Mouse (Mus musculus) lung, adult 2 months (tissue): ENCODE results near the gene Gnl2.

Experiments used
- CTCF ChIP-seq: fragments of 200-500 bp; IDR thresholded peaks from 2 replicates; pipeline ENCODE4 v1.5.1; 2011; ENCODE audit warnings: mild to moderate bottlenecking, low read length, control low read depth; ENCODE audit not compliant: insufficient read depth
- POLR2A ChIP-seq: fragments of 200-500 bp; IDR thresholded peaks from 2 replicates; pipeline ENCODE4 v1.6.1; 2011; ENCODE audit warnings: low read depth, mild to moderate bottlenecking, control low read depth, low read length, borderline replicate concordance; ENCODE audit errors: extremely low read depth

DNA sequence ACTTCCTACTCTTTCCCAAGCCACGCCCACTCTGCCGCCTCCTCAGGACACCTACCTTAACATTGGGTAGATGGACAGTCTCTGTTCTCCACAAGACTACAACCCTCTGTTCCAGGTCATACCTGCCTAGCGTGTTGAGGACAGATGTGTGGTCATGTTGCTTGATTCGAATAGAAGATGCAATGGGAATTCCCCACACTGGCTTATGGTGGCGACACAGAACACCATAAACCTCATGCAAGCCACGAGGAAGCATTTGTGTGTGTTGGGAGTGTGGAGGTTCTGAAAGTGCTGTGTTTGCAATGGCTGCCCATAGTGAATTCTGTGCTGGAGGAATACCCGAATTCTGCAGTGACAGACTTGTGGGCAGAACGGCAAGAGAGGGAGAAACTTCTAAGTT lies 47.4 kb downstream of the Gnl2 start:
- TF ChIP-seq CTCF, result no peak
- TF ChIP-seq POLR2A, result no peak
